Mouse (Mus musculus) ES-Bruce4 (cell line): ENCODE measurements around the gene Rrp12.

Source experiments
- EP300 ChIP-seq: IDR thresholded peaks from 2 replicates; pipeline ENCODE4 v1.6.1; 2011; ENCODE audit warnings: low read depth, low read length; ENCODE audit not compliant: insufficient read depth
- POLR2A ChIP-seq: IDR thresholded peaks from one replicate; pipeline ENCODE4 v1.8.1; 2011; ENCODE audit warnings: low read length; ENCODE audit not compliant: insufficient read depth

DNA sequence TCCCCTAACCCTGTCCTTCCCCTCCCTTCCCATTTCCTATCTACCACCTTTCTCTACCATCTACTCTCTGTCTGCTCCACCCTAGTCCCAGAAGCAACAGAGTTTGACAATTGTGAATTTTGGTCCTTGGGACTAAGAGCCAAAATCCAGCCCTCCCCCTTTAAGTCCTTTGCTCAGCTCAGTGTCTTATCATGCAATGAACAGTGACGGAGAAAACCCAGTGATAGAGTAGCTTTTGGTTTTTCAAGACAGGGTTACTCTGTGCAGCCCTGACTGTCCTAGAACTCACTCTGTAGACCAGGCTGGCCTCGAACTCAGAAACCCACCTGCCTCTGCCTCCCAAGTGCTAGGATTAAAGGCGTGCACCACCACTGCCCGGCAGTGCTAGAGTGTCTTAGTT lies 82.6 kb downstream of the Rrp12 start:
- TF ChIP-seq POLR2A: no peak
- TF ChIP-seq EP300: no peak
